Mouse (Mus musculus): ENCODE data around the gene Plpp4. TPM values are rescaled to one million over a fixed set of nuclear protein-coding genes. Genes with fewer than 3 reads are reported as not detected.

Gene Plpp4
- polyA plus RNA-seq, 1 experiment from 2014 or later: 0.53 TPM

DNA sequence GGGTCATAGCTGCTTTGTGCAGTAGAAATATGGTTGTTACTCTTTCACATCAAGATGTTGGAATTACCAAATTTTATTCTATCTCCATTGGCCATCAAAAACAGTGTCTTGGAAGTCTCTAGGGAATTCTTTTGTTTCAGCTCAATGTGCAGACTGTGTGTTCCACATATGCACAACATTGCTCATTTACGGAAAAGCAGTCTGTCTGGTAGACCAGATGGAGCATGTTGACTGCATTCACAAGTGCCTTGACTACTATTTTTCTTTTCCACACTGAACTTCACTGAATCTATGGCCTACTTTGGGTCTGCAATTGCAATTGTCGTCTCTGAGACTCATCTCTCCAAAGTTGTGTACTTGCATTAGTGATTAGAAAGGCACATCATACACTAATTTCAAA is 98.7 kb downstream of the Plpp4 start:
- DNase-seq: no peak
- H3K36me3 ChIP-seq (ENCODE audit: insufficient read depth): no peaks in the 10 kb centered on the region
- no peak for ATAC-seq (ENCODE audit: insufficient read depth)
- no peak overlapping the region for H3K4me3 ChIP-seq (ENCODE audit: low read depth, low read length)
- TF ChIP-seq CTCF (IDR thresholded peaks at IDR 0.05; ENCODE audit: low read depth): no peak
- no peaks in the 10 kb centered on the region for H3K9me3 ChIP-seq (ENCODE audit: low read depth, low read length)
- H3K4me2 ChIP-seq: no peak overlapping the region
- no peak overlapping the region for H3K9ac ChIP-seq
- H3K27me3 ChIP-seq (ENCODE audit: insufficient read depth, low read length): no peaks in the 10 kb centered on the region
- H3K27ac ChIP-seq (ENCODE audit: low read depth): no peak overlapping the region
- H3K4me1 ChIP-seq (ENCODE audit: insufficient read depth): no peaks in the 10 kb centered on the region
- 89% methylated on average over 2 of the region's 2 CpGs for WGBS

DNA sequence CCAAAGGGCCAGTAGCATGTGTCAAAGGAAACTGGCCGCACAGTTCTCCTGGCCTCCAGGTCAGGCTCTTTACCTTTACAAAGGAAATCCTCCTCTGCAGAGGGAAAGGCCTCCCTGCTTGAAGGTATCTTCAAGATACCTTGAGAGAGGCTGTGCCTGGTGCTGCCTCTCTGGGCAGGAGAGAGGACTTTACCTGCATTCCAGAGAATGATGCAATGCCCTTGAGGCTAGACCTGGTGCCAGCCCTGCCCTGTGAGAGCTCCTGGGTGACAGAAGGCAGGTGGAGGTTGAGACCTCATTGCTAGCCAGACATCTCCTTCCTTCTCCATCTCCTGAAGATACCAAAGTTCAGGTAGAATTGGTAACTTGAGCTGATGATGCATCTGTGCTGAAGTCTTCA is 118.5 kb downstream of the Plpp4 start:
- no peaks in the 10 kb centered on the region for H3K9me3 ChIP-seq (ENCODE audit: low read depth, low read length)
- DNase-seq (no peak), ATAC-seq (ENCODE audit: insufficient read depth) (no peak)
- no peak overlapping the region for H3K27ac ChIP-seq (ENCODE audit: low read depth)
- no peak overlapping the region for H3K4me2 ChIP-seq
- H3K36me3 ChIP-seq (ENCODE audit: insufficient read depth): no peaks in the 10 kb centered on the region
- WGBS: 72% methylated on average over 1 of the region's 1 CpGs
- H3K27me3 ChIP-seq (ENCODE audit: insufficient read depth, low read length): no peaks in the 10 kb centered on the region
- H3K4me1 ChIP-seq (ENCODE audit: insufficient read depth): no peaks in the 10 kb centered on the region
- TF ChIP-seq CTCF (IDR thresholded peaks at IDR 0.05; ENCODE audit: low read depth): no peak
- no peak overlapping the region for H3K4me3 ChIP-seq (ENCODE audit: low read depth, low read length)
- no peak overlapping the region for H3K9ac ChIP-seq

DNA sequence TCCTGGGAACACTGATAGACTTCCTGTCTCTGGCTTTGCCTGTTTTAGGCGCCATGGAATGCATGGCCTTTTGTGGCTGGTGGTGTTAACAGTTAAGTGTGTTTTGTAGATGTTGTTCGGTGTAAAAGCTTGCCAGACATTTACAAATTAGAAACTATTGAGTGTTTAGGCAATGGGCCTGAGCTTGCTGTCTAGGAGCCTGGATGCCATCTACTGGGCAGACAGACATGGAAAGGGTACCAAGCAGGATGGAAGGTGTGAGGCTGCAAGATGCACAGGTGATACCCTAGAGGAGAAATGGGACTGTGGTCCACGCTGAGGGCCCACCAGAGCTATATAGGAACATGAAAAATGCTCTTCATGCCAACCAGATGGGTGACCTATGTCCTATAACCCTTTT is 128.3 kb downstream of the Plpp4 start:
- Histone ChIP-seq H3K27me3 (ENCODE audit: insufficient read depth, low read length) (no peaks in the 10 kb centered on the region), H3K36me3 (ENCODE audit: insufficient read depth) (no peaks in the 10 kb centered on the region), H3K9ac (no peak overlapping the region), H3K9me3 (ENCODE audit: low read depth, low read length) (no peaks in the 10 kb centered on the region), H3K4me1 (ENCODE audit: insufficient read depth) (no peaks in the 10 kb centered on the region), H3K4me2 (no peak overlapping the region), H3K4me3 (ENCODE audit: low read depth, low read length) (no peak overlapping the region), H3K27ac (ENCODE audit: low read depth) (no peak overlapping the region)
- WGBS: 70% methylated on average over 3 of the region's 3 CpGs
- no peak for TF ChIP-seq CTCF (IDR thresholded peaks at IDR 0.05; ENCODE audit: low read depth)
- DNase-seq (no peak), ATAC-seq (ENCODE audit: insufficient read depth) (no peak)

DNA sequence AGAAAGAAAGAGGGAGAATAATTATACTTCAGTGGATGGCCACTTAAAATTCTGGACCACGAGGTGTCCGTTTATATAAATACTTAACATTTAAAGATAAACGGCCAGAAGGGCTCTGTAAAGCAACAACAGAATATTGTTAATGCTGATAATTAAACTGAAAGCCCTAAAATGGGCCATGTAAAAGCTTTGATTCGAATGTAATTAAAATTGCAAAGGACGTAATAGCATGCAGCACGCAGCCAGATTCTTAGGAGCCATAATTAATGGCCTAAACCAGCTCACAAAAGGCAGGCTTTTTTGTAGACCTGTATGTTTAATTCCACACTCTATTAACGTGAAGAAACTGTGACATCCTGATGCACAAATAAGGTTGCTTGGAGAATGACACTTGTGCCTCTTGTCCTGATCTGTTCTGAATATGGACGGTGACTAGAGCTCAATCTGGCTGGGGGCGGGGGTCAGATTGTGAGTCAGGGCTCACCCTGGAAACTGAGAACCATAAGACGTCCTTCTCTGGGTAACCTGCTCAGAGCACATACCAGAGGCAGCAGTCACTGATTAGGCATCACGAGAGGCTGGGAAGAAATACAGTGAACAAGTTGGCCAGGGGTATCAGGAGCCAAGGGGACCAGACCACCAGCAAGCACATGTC is 136.1 kb downstream of the Plpp4 start:
- Histone ChIP-seq H3K4me3 (ENCODE audit: low read depth, low read length) (no peak overlapping the region), H3K9ac (no peak overlapping the region), H3K4me1 (ENCODE audit: insufficient read depth) (no peaks in the 10 kb centered on the region), H3K36me3 (ENCODE audit: insufficient read depth) (no peaks in the 10 kb centered on the region), H3K4me2 (no peak overlapping the region), H3K27ac (ENCODE audit: low read depth) (no peak overlapping the region), H3K27me3 (ENCODE audit: insufficient read depth, low read length) (no peaks in the 10 kb centered on the region), H3K9me3 (ENCODE audit: low read depth, low read length) (no peaks in the 10 kb centered on the region)
- TF ChIP-seq CTCF (IDR thresholded peaks at IDR 0.05; ENCODE audit: low read depth): no peak
- ATAC-seq (ENCODE audit: insufficient read depth): no peak
- 66% methylated on average over 11 of the region's 11 CpGs for WGBS
- no peak for DNase-seq

DNA sequence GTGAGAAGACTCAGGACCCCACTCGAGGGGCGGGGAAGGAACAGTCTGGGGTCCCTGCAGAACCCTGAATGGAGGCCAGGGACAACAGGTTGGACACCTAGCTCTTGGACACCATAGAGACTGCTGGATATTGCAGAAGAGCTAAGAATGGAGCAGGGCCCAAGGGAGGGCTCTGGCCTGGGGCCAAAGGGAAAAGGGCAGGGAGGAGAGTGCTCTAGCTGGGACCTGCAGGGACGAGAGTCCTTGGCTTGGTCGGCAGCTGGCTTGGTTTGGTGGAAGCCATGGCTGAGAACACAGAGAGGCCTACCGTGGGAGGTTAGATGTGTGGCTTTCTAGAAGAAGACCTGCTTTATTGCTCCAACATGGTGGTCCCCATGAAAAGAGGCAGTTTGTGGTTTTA is 139.7 kb downstream of the Plpp4 start:
- no peak overlapping the region for H3K27ac ChIP-seq (ENCODE audit: low read depth)
- no peak for TF ChIP-seq CTCF (IDR thresholded peaks at IDR 0.05; ENCODE audit: low read depth)
- H3K9me3 ChIP-seq (ENCODE audit: low read depth, low read length): no peaks in the 10 kb centered on the region
- DNase-seq: no peak
- H3K27me3 ChIP-seq (ENCODE audit: insufficient read depth, low read length): no peaks in the 10 kb centered on the region
- WGBS: 80% methylated on average over 5 of the region's 5 CpGs
- no peak for ATAC-seq (ENCODE audit: insufficient read depth)
- H3K4me1 ChIP-seq (ENCODE audit: insufficient read depth): no peaks in the 10 kb centered on the region
- no peak overlapping the region for H3K4me3 ChIP-seq (ENCODE audit: low read depth, low read length)
- no peak overlapping the region for H3K4me2 ChIP-seq
- no peaks in the 10 kb centered on the region for H3K36me3 ChIP-seq (ENCODE audit: insufficient read depth)
- H3K9ac ChIP-seq: no peak overlapping the region

DNA sequence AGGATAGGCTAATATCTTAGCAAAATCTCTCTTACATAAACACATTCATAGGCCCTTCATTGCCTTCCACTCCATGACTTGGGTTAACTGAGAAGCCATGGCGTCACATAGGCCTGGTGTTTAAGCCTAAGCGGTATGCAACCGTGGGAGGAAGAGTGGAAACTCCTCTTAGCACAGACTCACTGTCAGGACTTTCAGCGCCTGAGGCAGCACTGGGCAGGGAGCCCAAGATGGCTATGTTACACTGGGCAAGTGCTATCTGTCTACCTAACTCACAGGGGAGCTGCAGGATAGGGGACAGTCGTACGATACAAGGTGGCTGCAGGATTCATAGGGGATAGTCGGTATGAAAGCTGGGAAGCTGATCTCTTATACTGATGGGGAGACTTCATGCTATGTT is 142.2 kb downstream of the Plpp4 start:
- no peak overlapping the region for H3K27ac ChIP-seq (ENCODE audit: low read depth)
- H3K9me3 ChIP-seq (ENCODE audit: low read depth, low read length): no peaks in the 10 kb centered on the region
- DNase-seq (no peak), ATAC-seq (ENCODE audit: insufficient read depth) (no peak)
- H3K4me1 ChIP-seq (ENCODE audit: insufficient read depth): no peaks in the 10 kb centered on the region
- WGBS: 76% methylated on average over 7 of the region's 7 CpGs
- TF ChIP-seq CTCF (IDR thresholded peaks at IDR 0.05; ENCODE audit: low read depth): no peak
- no peak overlapping the region for H3K4me2 ChIP-seq
- no peaks in the 10 kb centered on the region for H3K27me3 ChIP-seq (ENCODE audit: insufficient read depth, low read length)
- no peaks in the 10 kb centered on the region for H3K36me3 ChIP-seq (ENCODE audit: insufficient read depth)
- no peak overlapping the region for H3K4me3 ChIP-seq (ENCODE audit: low read depth, low read length)
- no peak overlapping the region for H3K9ac ChIP-seq

DNA sequence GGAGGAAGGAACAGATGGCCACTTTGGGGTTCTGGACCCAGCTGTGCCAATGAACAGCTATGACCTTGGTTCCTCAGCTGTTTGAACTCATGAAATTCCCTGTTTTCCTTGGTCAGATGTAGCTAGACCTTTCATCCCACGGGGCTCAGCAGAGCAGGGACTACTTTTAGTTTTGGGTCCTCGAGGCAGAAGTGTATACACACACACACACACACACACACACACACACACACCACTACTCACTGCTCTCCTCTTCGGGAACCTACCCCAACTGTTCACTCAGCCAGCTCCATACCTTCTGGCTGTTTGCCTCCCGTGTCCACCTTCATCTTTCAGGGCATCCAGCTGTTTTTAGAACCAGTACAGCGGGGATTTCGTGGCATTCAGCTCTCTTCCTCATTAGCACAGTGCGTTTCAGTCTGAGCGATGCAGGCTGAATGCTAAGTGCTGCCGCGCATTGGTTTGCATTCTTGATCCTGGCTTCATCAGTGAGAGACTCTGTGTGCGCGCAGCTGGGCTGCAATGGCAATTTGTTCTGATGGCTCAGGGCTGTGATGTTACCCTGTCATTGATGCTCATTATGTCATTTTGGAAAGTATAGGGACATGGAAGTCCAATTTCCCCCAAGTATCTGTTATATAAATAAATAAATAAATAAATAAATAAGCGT is 146.0 kb downstream of the Plpp4 start:
- Histone ChIP-seq H3K4me2 (no peak overlapping the region), H3K4me3 (ENCODE audit: low read depth, low read length) (no peak overlapping the region), H3K9me3 (ENCODE audit: low read depth, low read length) (no peaks in the 10 kb centered on the region), H3K27ac (ENCODE audit: low read depth) (no peak overlapping the region), H3K9ac (no peak overlapping the region), H3K4me1 (ENCODE audit: insufficient read depth) (no peaks in the 10 kb centered on the region), H3K27me3 (ENCODE audit: insufficient read depth, low read length) (no peaks in the 10 kb centered on the region), H3K36me3 (ENCODE audit: insufficient read depth) (no peaks in the 10 kb centered on the region)
- no peak for ATAC-seq (ENCODE audit: insufficient read depth)
- no peak for DNase-seq
- TF ChIP-seq CTCF (IDR thresholded peaks at IDR 0.05; ENCODE audit: low read depth): no peak
- 79% methylated on average over 13 of the region's 13 CpGs for WGBS
